Mouse (Mus musculus) kidney, embryonic 16.5 days (tissue): ENCODE measurements at regions not wholly inside any gene's neighbourhood (a gene's known extent, or its start where the extent isn't known, plus 50 kb on each side); places are given as distances from the start of the nearest gene placed in this dataset.

Experiments used
- ATAC-seq: fragments of 200-750 bp; cut with Nextera tagmentation; 2 replicates; pipeline ENCODE4 v1.8.0; 2017; ENCODE audit warnings: moderate TSS enrichment; ENCODE audit not compliant: low FRiP score, low TSS enrichment
- H3K27ac ChIP-seq: fragments of 300-500 bp; sonication (generic); 2 replicates; pipeline ENCODE4 v1.5.1; 2014; ENCODE audit warnings: low read length
- H3K27me3 ChIP-seq: fragments of 300-500 bp; sonication (generic); 2 replicates; pipeline ENCODE4 v1.6.1; 2014; ENCODE audit warnings: low read length, control low read depth, mixed read lengths; ENCODE audit not compliant: insufficient read depth
- H3K36me3 ChIP-seq: fragments of 300-500 bp; sonication (generic); 2 replicates; pipeline ENCODE4 v1.6.1; 2014; ENCODE audit warnings: low read length, control low read depth, mixed read lengths; ENCODE audit not compliant: insufficient read depth
- H3K4me1 ChIP-seq: fragments of 300-500 bp; sonication (generic); 2 replicates; pipeline ENCODE4 v1.6.1; 2014; ENCODE audit warnings: low read length, control low read depth, mixed read lengths; ENCODE audit not compliant: insufficient read depth
- H3K4me2 ChIP-seq: fragments of 300-500 bp; sonication (generic); replicated peaks from 2 replicates; pipeline ENCODE4 v1.6.1; 2014; ENCODE audit warnings: low read depth, low read length
- H3K4me3 ChIP-seq: fragments of 300-500 bp; sonication (generic); 2 replicates; pipeline ENCODE4 v1.5.1; 2014; ENCODE audit warnings: mild to moderate bottlenecking, low read length
- H3K9ac ChIP-seq: fragments of 300-500 bp; sonication (generic); replicated peaks from 2 replicates; pipeline ENCODE4 v1.6.1; 2014; ENCODE audit warnings: low read length
- H3K9me3 ChIP-seq: fragments of 300-500 bp; sonication (generic); 2 replicates; pipeline ENCODE4 v1.6.1; 2016; ENCODE audit warnings: low read length, control low read depth
- WGBS: fragments of 180-500 bp; shearing (Covaris S2); extraction: QIAGEN DNeasy Blood & Tissue Kit; methylation state at CpG from one replicate; pipeline ENCODE4 v1.1.7; 2014; 5-methylcytosine and 5-hydroxymethylcytosine counted together

DNA sequence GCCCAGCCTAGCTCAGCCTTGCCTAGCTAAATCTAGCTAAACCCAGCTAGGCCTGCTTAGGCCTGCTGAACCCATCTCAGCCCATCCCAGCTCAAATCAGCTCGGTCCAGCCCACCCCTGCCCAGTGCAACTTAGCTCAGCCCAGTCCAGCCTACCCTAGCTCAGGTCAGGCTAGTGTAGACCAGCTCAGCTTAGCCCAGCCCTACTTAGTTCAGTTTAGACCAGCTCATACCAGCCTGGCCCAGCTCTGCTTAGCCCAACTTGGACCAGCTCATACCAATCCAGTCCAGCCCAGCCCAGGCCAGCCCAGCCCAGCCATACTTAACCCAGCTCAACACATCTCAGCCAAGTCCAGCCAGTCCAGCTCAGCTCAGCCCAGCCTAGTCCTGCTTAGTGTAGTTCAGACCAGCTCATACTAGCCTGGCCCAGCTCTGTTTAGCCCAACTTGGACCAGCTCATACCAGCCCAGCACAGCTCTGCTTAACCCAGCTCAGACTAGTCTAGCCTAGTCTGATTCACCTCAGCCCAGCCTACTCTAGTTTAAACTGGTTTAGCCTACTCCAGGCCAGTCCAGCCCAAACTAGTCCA, 90.7 kb downstream of the Tmem121 start:
- ATAC-seq, result peak; percentile 53
- H3K9me3 ChIP-seq, result no peaks in the 10 kb centered on the region
- H3K4me2 ChIP-seq, result no peak overlapping the region
- H3K9ac ChIP-seq, result no peak overlapping the region
- H3K4me3 ChIP-seq, result no peak overlapping the region
- no peak overlapping the region for H3K27ac ChIP-seq
- H3K4me1 ChIP-seq, result no peaks in the 10 kb centered on the region
- 88% methylated on average over 1 of the region's 1 CpGs for WGBS
- H3K36me3 ChIP-seq, result no peaks in the 10 kb centered on the region
- H3K27me3 ChIP-seq, result no peaks in the 10 kb centered on the region

DNA sequence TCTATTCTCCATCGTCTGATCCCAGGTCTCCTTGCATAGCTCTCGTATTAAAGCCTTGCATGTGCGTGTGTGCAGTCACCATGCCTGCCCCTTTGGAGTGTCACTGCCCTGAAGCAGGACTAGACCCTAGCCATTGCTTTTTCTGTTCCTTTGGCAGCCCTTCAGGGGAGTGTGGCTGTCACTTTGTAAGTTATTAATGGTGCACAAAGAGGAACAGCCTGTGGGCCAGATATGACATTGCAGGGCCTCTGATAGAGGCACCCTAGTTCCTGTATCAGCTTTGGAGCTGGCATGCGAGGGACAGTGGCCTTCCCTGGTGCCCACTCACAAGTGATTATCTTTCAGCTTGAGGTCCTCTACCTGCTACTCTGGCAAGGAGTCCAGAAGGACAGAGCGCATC, 92.0 kb downstream of the Tmem121 start:
- Histone ChIP-seq H3K36me3 (no peaks in the 10 kb centered on the region), H3K4me3 (no peak overlapping the region), H3K27me3 (no peaks in the 10 kb centered on the region), H3K4me1 (no peaks in the 10 kb centered on the region), H3K27ac (no peak overlapping the region), H3K9me3 (no peaks in the 10 kb centered on the region), H3K4me2 (no peak overlapping the region), H3K9ac (no peak overlapping the region)
- no peak for ATAC-seq
- 85% methylated on average over 5 of the region's 5 CpGs for WGBS

DNA sequence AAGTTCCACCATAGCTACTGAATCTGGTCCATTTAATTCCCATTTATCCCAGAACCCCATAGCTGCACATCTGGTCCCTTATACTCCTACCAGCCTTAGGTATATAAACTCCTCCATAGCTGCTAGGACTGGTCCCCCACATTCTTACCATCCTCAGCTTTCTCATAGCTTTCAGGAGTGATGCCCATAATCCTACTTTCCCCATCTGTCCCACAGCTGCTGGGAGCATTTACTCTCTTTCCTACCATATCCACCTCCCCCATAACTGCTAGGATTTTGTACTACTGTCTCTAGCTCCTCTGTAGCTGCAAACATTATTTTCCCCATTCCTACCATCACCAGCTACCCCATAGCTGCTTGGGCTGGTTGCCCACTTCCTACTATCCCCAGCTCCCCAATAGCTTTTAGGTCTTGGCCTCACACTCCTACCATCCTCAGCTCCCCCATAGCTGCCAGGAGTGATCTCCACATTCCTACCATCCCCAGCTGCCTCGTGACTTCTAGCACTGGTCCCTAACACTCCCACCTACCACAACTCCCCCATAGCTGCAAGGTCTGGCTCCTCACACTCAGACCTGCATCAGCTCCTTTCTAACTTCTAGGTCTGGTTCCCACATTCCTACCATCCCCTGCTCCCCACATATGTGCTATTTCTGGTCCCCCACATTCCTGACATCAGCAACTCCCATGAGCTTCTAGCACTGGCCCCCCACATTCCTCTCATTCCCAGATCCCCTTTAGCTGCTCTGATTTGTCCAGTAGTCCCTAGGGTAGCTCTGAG, 106.5 kb downstream of the Tmem121 start:
- Histone ChIP-seq H3K27me3 (no peaks in the 10 kb centered on the region), H3K4me1 (no peaks in the 10 kb centered on the region), H3K9ac (no peak overlapping the region), H3K4me3 (no peak overlapping the region), H3K9me3 (no peaks in the 10 kb centered on the region), H3K36me3 (no peaks in the 10 kb centered on the region), H3K4me2 (no peak overlapping the region), H3K27ac (no peak overlapping the region)
- WGBS, result 11% methylated on average over 1 of the region's 1 CpGs
- ATAC-seq, result no peak

DNA sequence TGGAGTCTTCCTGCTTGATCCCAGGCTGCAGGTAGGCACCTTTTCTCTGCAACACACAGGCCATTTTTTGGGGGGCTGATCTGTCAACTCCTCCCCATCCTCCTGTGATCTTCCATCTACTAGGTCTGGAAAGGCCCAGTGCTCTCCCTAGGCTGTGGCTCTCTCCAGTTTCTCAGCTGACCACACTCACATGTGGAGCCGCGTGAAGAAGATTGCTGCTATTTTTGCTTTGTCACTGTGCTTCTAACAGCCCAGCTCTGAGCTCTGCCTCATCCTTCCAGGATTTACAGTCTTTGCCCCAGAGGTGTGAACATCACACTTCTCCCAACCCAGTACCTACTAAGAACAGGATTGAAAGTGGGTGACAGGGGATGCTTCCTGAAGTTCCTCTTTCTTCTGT, 110.2 kb downstream of the Tmem121 start:
- no peaks in the 10 kb centered on the region for H3K4me1 ChIP-seq
- no peak overlapping the region for H3K4me3 ChIP-seq
- no peak overlapping the region for H3K9ac ChIP-seq
- no peak for ATAC-seq
- WGBS, result 70% methylated on average over 2 of the region's 2 CpGs
- H3K27me3 ChIP-seq, result no peaks in the 10 kb centered on the region
- H3K9me3 ChIP-seq, result no peaks in the 10 kb centered on the region
- H3K27ac ChIP-seq, result no peak overlapping the region
- H3K36me3 ChIP-seq, result no peaks in the 10 kb centered on the region
- H3K4me2 ChIP-seq, result no peak overlapping the region

DNA sequence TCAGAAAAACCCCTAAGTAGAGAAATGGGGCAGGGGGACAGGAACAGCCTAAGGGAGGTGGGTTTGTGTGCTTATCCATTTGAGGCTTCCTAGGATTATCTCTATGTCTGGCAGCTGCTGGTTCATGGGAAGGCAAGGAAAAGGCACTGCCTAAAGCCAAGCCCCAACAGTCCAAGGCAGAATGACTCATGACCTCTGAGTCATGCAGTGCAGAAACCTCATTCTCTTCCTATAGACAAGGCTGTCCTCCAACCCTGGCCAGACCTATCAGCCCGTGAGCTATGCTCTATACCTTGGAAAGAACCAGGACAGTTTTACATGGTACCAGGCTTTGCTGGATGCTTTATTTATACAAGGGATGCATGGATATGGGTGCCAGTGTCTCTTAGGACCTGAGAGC, 120.2 kb downstream of the Tmem121 start:
- ATAC-seq, result no peak
- no peaks in the 10 kb centered on the region for H3K36me3 ChIP-seq
- no peaks in the 10 kb centered on the region for H3K4me1 ChIP-seq

DNA sequence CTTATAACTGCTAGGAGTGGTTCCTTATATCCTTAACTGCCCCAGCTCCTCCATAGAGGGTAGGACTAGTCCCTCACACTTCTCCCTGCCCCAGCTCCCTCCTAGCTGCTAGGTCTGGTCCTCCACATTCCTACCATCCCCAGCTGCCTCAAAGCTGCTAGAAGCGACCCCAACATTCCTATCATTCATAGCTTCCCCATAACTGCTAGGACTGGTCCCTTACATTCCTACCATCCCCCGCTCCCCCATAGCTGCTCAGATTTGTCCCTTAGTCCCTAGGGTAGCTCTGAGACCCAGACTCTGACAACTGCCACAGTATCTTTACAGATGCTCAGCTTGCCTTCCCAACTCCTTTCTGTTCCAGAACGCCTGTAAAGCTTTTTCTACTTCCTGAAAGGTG, 127.6 kb downstream of the Tmem121 start:
- 48% methylated on average over 3 of the region's 3 CpGs for WGBS
- ATAC-seq, result 0 out of 2 replicates have a peak, but pooled peaks have one; percentile 19

More for the DNA sequence above, 120.2 kb downstream of the Tmem121 start:
- Histone ChIP-seq H3K9ac (no peak overlapping the region), H3K27ac (no peak overlapping the region), H3K9me3 (no peaks in the 10 kb centered on the region), H3K27me3 (no peaks in the 10 kb centered on the region), H3K4me3 (no peak overlapping the region), H3K4me2 (no peak overlapping the region)
- 88% methylated on average over 1 of the region's 1 CpGs for WGBS

DNA sequence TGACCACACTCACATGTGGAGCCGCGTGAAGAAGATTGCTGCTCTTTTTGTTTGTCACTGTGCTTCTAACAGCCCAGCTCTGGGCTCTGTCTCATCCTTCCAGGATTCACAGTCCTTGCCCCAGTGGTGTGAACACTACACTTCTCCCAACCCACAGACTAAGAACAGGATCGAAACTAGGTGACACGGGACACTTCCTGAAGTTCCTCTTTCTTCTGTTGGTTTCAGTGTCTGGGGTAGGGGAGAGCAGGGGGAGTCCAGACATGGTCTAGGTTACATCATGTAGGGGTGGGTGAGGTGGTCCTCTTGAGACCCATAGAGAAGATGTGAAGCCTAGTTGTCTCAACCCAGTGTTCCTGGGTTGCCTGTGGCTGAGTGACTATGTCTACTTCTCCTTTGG, 128.9 kb downstream of the Tmem121 start:
- Histone ChIP-seq H3K4me3 (no peak overlapping the region), H3K9ac (no peak overlapping the region), H3K27ac (no peak overlapping the region), H3K4me1 (no peaks in the 10 kb centered on the region), H3K27me3 (no peaks in the 10 kb centered on the region), H3K9me3 (no peaks in the 10 kb centered on the region), H3K4me2 (no peak overlapping the region), H3K36me3 (no peaks in the 10 kb centered on the region)
- no peak for ATAC-seq
- WGBS, result 78% methylated on average over 4 of the region's 4 CpGs

More for the DNA sequence above, 127.6 kb downstream of the Tmem121 start:
- H3K4me1 ChIP-seq, result no peaks in the 10 kb centered on the region
- H3K27me3 ChIP-seq, result no peaks in the 10 kb centered on the region
- no peak overlapping the region for H3K4me3 ChIP-seq
- no peak overlapping the region for H3K9ac ChIP-seq
- H3K4me2 ChIP-seq, result no peak overlapping the region
- H3K9me3 ChIP-seq, result no peaks in the 10 kb centered on the region
- no peak overlapping the region for H3K27ac ChIP-seq
- H3K36me3 ChIP-seq, result no peaks in the 10 kb centered on the region

DNA sequence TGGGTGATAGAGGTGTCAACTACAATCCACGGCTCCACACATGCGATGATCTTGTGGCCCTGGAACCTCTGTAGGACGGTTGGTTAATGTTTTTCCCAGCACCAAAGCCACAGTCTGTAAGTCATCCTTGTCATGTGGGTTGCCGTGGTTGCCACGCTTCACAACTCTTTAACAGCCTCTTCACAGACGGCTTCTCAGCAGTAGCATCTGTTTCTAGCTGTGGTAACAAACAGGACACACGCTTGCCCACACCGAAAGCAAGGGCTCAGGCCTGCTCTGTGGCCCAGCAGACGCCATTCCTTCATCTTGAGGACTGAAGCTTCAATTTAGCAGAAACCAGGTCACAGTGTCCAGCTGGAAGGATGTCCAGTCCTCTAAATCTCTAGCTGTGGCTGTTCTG, 135.4 kb downstream of the Tmem121 start:
- no peaks in the 10 kb centered on the region for H3K9me3 ChIP-seq
- no peak overlapping the region for H3K27ac ChIP-seq
- H3K27me3 ChIP-seq, result no peaks in the 10 kb centered on the region
- H3K4me2 ChIP-seq, result no peak overlapping the region
- H3K4me1 ChIP-seq, result no peaks in the 10 kb centered on the region
- H3K36me3 ChIP-seq, result no peaks in the 10 kb centered on the region
- no peak for ATAC-seq
- H3K9ac ChIP-seq, result no peak overlapping the region
- 54% methylated on average over 9 of the region's 9 CpGs for WGBS
- no peak overlapping the region for H3K4me3 ChIP-seq

DNA sequence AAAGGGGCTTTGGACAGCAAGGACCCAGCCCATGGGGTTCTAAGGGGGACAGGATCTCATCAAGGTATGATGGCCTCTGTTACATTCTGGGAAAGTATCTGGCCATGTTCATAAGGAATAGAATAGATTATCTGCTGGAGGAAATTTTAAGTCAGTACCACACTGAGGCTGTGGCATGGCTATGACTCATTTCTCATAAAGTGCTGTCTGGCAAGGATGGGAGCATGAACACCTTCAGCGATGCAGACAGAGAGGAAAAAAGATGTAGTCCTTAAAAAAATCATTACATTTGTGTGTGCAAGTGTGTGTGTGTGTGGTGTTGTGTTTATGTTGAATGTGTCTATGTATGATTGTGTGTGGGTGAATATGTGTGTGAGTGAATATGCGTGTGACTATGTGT, 136.4 kb downstream of the Tmem121 start:
- no peak overlapping the region for H3K9ac ChIP-seq
- no peak overlapping the region for H3K4me2 ChIP-seq
- ATAC-seq, result no peak
- H3K36me3 ChIP-seq, result no peaks in the 10 kb centered on the region
- H3K27ac ChIP-seq, result no peak overlapping the region
- H3K4me1 ChIP-seq, result no peaks in the 10 kb centered on the region
- WGBS, result 85% methylated on average over 2 of the region's 2 CpGs
- H3K9me3 ChIP-seq, result no peaks in the 10 kb centered on the region
- H3K4me3 ChIP-seq, result no peak overlapping the region
- no peaks in the 10 kb centered on the region for H3K27me3 ChIP-seq

DNA sequence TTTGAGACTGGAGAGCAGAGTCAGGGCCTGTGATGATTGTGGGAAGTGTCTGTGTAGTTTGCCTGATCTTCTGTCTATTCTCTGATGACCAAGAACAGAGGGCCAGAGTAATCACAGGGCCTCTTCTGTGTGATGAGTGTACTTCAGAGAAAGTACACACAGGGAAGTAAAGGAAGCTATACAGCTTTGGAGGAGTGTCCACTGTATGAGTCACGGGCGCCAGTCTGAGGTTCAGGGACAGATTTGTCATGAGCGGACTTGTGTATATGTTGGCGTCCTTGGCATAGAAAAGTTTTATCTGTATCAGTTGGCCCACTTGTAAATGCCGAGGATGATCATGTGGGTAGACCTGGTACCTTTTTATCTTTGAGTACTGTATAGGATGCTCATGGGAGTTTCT, 142.1 kb downstream of the Tmem121 start:
- H3K9me3 ChIP-seq, result no peaks in the 10 kb centered on the region
- H3K4me2 ChIP-seq, result no peak overlapping the region
- no peak overlapping the region for H3K4me3 ChIP-seq
- WGBS, result 89% methylated on average over 5 of the region's 5 CpGs
- no peaks in the 10 kb centered on the region for H3K4me1 ChIP-seq
- ATAC-seq, result no peak
- no peaks in the 10 kb centered on the region for H3K36me3 ChIP-seq
- no peaks in the 10 kb centered on the region for H3K27me3 ChIP-seq
- H3K27ac ChIP-seq, result no peak overlapping the region
- no peak overlapping the region for H3K9ac ChIP-seq
